Mouse (Mus musculus): Measurements from ENCODE around the gene Pabpn1l.

GRCm38 (mm10) chr8:122569996-122570395, 52.5 kb downstream of the Pabpn1l start:
- TF ChIP-seq POLR2A (IDR thresholded peaks at IDR 0.05; ENCODE audit: low read depth, low read length) (no peak), CTCF (IDR thresholded peaks at IDR 0.05; ENCODE audit: extremely low read depth, insufficient read depth, insufficient read length, insufficient replicate concordance) (no peak)

Data from spleen, adult 2 months (tissue).